In genomic region chr15:102091063-102091679, GRCm38 (mm10) we compare ENCODE assay signal across 14 mouse cellular contexts. TPM values are rescaled to one million over a fixed set of nuclear protein-coding genes. Genes with fewer than 3 reads are reported as not detected.
DNase-seq lines count a peak whose midpoint lies in the region; ATAC-seq and TF ChIP-seq lines count a peak whose summit lies in the region.
"Had no signal": no experiment of that assay in that cellular context is flagged by ENCODE, and none has a peak within 500 bp of the region (broad histone marks: within the 10 kb centered on the region; RNA-seq: fewer than 3 reads in every experiment).

No protein-coding gene starts in this region.

- DNase-seq in adrenal gland, postnatal 25 days: peak; percentile 50
- DNase-seq in liver, postnatal 0 days: no peak
- no peak for DNase-seq in spleen, postnatal 36 days (ENCODE audit: low spot score in 2 of 2)
- DNase-seq in cerebellum, postnatal 4 days (ENCODE audit: low spot score in 2 of 2): no peak
- DNase-seq: kidney, postnatal 14 days; thymus, postnatal 4 days had no signal

- ATAC-seq in heart, embryonic 14.5 days (ENCODE audit: insufficient number of reproducible peaks, insufficient read depth, low FRiP score, low read depth): peak; percentile 26; the same call in 1 of the 2 replicates
- ATAC-seq in heart, embryonic 12.5 days (ENCODE audit: insufficient number of reproducible peaks, low FRiP score): no peak; the same call in 1 of the 2 replicates
- ATAC-seq in CD4-positive, CD25-positive, alpha-beta regulatory T cell, adult 4 months: peak; percentile 53
- ATAC-seq in liver, postnatal 0 days: peak; percentile 40; the same call in 1 of the 2 replicates
- no peak for ATAC-seq in inflammation-experienced regulatory T-cells, adult 6 months

- H3K9me3 ChIP-seq in heart, embryonic 14.5 days (ENCODE audit: control insufficient read depth, low read length): no peaks in the 10 kb centered on the region
- no peaks in the 10 kb centered on the region for H3K9me3 ChIP-seq in heart, embryonic 12.5 days (replicated peaks)
- no peaks in the 10 kb centered on the region for H3K9me3 ChIP-seq in liver, postnatal 0 days (ENCODE audit: low read length)
- H3K9me3 ChIP-seq: heart, embryonic 10.5 days; hindbrain, embryonic 12.5 days; neural tube, embryonic 13.5 days had no signal

- H3K36me3 ChIP-seq in heart, embryonic 14.5 days (ENCODE audit: control insufficient read depth, insufficient read depth, low read length): peaks cover 100% of the 10 kb centered on the region
- H3K36me3 ChIP-seq in heart, embryonic 12.5 days: peaks cover 98% of the 10 kb centered on the region
- H3K36me3 ChIP-seq in liver, postnatal 0 days (replicated peaks; ENCODE audit: insufficient read depth, low read length): peaks cover 93% of the 10 kb centered on the region

- H3K27me3 ChIP-seq in heart, embryonic 14.5 days (ENCODE audit: control insufficient read depth, insufficient read depth, low read length): no peaks in the 10 kb centered on the region
- no peaks in the 10 kb centered on the region for H3K27me3 ChIP-seq in heart, embryonic 12.5 days (replicated peaks)
- H3K27me3 ChIP-seq in liver, postnatal 0 days (ENCODE audit: insufficient read depth, low read length): no peaks in the 10 kb centered on the region
- H3K27me3 ChIP-seq: hindbrain, embryonic 12.5 days; neural tube, embryonic 13.5 days had no signal

- no peak overlapping the region for H3K27ac ChIP-seq in heart, embryonic 14.5 days (replicated peaks in 1 of 2; ENCODE audit: control insufficient read depth in 1 of 2, insufficient read depth in 1 of 2, low read depth in 2 of 2, low read length in 2 of 2)
- no peak overlapping the region for H3K27ac ChIP-seq in heart, embryonic 12.5 days (ENCODE audit: poor library complexity, severe bottlenecking)
- 0 out of 2 replicates have a peak overlapping the region, but pooled peaks have one; percentile 44 for H3K27ac ChIP-seq in liver, postnatal 0 days (ENCODE audit: low read depth)
- H3K27ac ChIP-seq: heart, embryonic 10.5 days; hindbrain, embryonic 12.5 days; liver, embryonic 14.5 days; neural tube, embryonic 13.5 days had no signal

- TF ChIP-seq CTCF in liver, postnatal 0 days (IDR thresholded peaks at IDR 0.05; ENCODE audit: low read depth): no peak

- 68% methylated on average over 12 of the region's 12 CpGs for WGBS in heart, embryonic 14.5 days
- WGBS in heart, embryonic 12.5 days: 64% methylated on average over 12 of the region's 12 CpGs
- 53% methylated on average over 12 of the region's 12 CpGs for WGBS in liver, postnatal 0 days (ENCODE audit: insufficient replicate concordance)

- no peak overlapping the region for H3K9ac ChIP-seq in heart, embryonic 14.5 days (ENCODE audit: low read length)
- no peak overlapping the region for H3K9ac ChIP-seq in heart, embryonic 12.5 days
- H3K9ac ChIP-seq in liver, postnatal 0 days (replicated peaks): no peak overlapping the region
- H3K9ac ChIP-seq: hindbrain, embryonic 12.5 days; liver, embryonic 14.5 days; neural tube, embryonic 13.5 days had no signal

- no peak for TF ChIP-seq EP300 in liver, postnatal 0 days (IDR thresholded peaks at IDR 0.05; ENCODE audit: low read depth)

- H3K4me3 ChIP-seq in heart, embryonic 14.5 days (ENCODE audit: control insufficient read depth in 1 of 2, insufficient read depth in 1 of 2, low read depth in 1 of 2, low read length in 2 of 2): no peak overlapping the region
- H3K4me3 ChIP-seq in heart, embryonic 12.5 days: no peak overlapping the region
- no peak overlapping the region for H3K4me3 ChIP-seq in liver, postnatal 0 days (ENCODE audit: low read depth, low read length)
- H3K4me3 ChIP-seq: heart, embryonic 10.5 days; hindbrain, embryonic 12.5 days; neural tube, embryonic 13.5 days had no signal

- no peaks in the 10 kb centered on the region; a peak in 1 of 4 replicates for H3K4me1 ChIP-seq in heart, embryonic 14.5 days (ENCODE audit: control insufficient read depth in 2 of 2, insufficient read depth in 2 of 2, low read length in 2 of 2)
- 0 out of 2 replicates have a peak, but pooled peaks cover 2% of the 10 kb centered on the region for H3K4me1 ChIP-seq in heart, embryonic 12.5 days (replicated peaks)
- H3K4me1 ChIP-seq in liver, postnatal 0 days (ENCODE audit: insufficient read depth): peaks cover 2% of the 10 kb centered on the region; the same call in 1 of the 2 replicates
- H3K4me1 ChIP-seq: heart, embryonic 10.5 days; hindbrain, embryonic 12.5 days; neural tube, embryonic 13.5 days had no signal

- no peak overlapping the region for H3K4me2 ChIP-seq in heart, embryonic 14.5 days (ENCODE audit: low read length)
- no peak overlapping the region for H3K4me2 ChIP-seq in heart, embryonic 12.5 days
- no peak overlapping the region; the same call in 1 of the 2 replicates for H3K4me2 ChIP-seq in liver, postnatal 0 days (ENCODE audit: low read depth, low read length)
- H3K4me2 ChIP-seq: hindbrain, embryonic 12.5 days; neural tube, embryonic 13.5 days had no signal

RNA-seq across cellular contexts. Expression of gene Tns2, which starts 9.0 kb away (rescaled TPM):
- 27.2 and 30.1 TPM in 2 replicates for polyA plus RNA-seq in heart, embryonic 14.5 days (2014; fragmentation: Nextera tagmentation; extraction: Ambion mirVana)
- polyA plus RNA-seq in heart, embryonic 12.5 days (2016; fragmentation: Nextera tagmentation; extraction: Ambion mirVana): 35.3 and 38.7 TPM in 2 replicates
- 1 to 10 TPM; 1.1 to 2.3 TPM for polyA plus RNA-seq in CD4-positive, CD25-positive, alpha-beta regulatory T cell, adult 4 months (2017; shearing (Covaris generic))
- total RNA-seq in adrenal gland, postnatal 25 days (2021): 75.2 and 78.7 TPM in 2 replicates
- polyA plus RNA-seq in liver, postnatal 0 days (2015; fragmentation: Nextera tagmentation; extraction: Ambion mirVana): 9.2 TPM in 2 replicates
- 1 to 10 TPM; 3.3 to 4.2 (median 3.8) TPM for polyA plus RNA-seq in inflammation-experienced regulatory T-cells, adult 6 months (2017; shearing (Covaris generic))

RNA-seq across cellular contexts. Expression of gene Eif4b, which starts 17.6 kb away (rescaled TPM):
- 70.8 and 78.0 TPM in 2 replicates for polyA plus RNA-seq in heart, embryonic 14.5 days (2014; fragmentation: Nextera tagmentation; extraction: Ambion mirVana)
- 79.9 and 80.2 TPM in 2 replicates for polyA plus RNA-seq in heart, embryonic 12.5 days (2016; fragmentation: Nextera tagmentation; extraction: Ambion mirVana)
- polyA plus RNA-seq in CD4-positive, CD25-positive, alpha-beta regulatory T cell, adult 4 months (2017; shearing (Covaris generic)): 100 to 1,000 TPM; 123 to 189 TPM
- 244 and 270 TPM in 2 replicates for total RNA-seq in adrenal gland, postnatal 25 days (2021)
- 30.9 and 32.2 TPM in 2 replicates for polyA plus RNA-seq in liver, postnatal 0 days (2015; fragmentation: Nextera tagmentation; extraction: Ambion mirVana)
- 100 to 1,000 TPM in 2 of 3 experiments, 10 to 100 TPM in 1; 90.5 to 131 (median 129) TPM for polyA plus RNA-seq in inflammation-experienced regulatory T-cells, adult 6 months (2017; shearing (Covaris generic))

RNA-seq across cellular contexts. Expression of gene Spryd3, which starts 44.9 kb away (rescaled TPM):
- 12.0 and 12.4 TPM in 2 replicates for polyA plus RNA-seq in heart, embryonic 14.5 days (2014; fragmentation: Nextera tagmentation; extraction: Ambion mirVana)
- 19.8 and 20.9 TPM in 2 replicates for polyA plus RNA-seq in heart, embryonic 12.5 days (2016; fragmentation: Nextera tagmentation; extraction: Ambion mirVana)
- 10 to 100 TPM; 28.8 to 65.3 TPM for polyA plus RNA-seq in CD4-positive, CD25-positive, alpha-beta regulatory T cell, adult 4 months (2017; shearing (Covaris generic))
- 29.4 and 40.3 TPM in 2 replicates for total RNA-seq in adrenal gland, postnatal 25 days (2021)
- polyA plus RNA-seq in liver, postnatal 0 days (2015; fragmentation: Nextera tagmentation; extraction: Ambion mirVana): 9.2 and 10.0 TPM in 2 replicates
- 10 to 100 TPM; 32.1 to 44.8 (median 33.6) TPM for polyA plus RNA-seq in inflammation-experienced regulatory T-cells, adult 6 months (2017; shearing (Covaris generic))

RNA-seq across cellular contexts. Expression of gene Igfbp6, which starts 53.0 kb away (rescaled TPM):
- polyA plus RNA-seq in heart, embryonic 14.5 days (2014; fragmentation: Nextera tagmentation; extraction: Ambion mirVana): 6.5 and 7.7 TPM in 2 replicates
- 1.7 and 2.5 TPM in 2 replicates for polyA plus RNA-seq in heart, embryonic 12.5 days (2016; fragmentation: Nextera tagmentation; extraction: Ambion mirVana)
- under 1 TPM in 1 of 2 experiments, not detected in 1; 0.60 TPM for polyA plus RNA-seq in CD4-positive, CD25-positive, alpha-beta regulatory T cell, adult 4 months (2017; shearing (Covaris generic))
- 17.1 and 17.2 TPM in 2 replicates for total RNA-seq in adrenal gland, postnatal 25 days (2021)
- polyA plus RNA-seq in liver, postnatal 0 days (2015; fragmentation: Nextera tagmentation; extraction: Ambion mirVana): 4.8 and 5.9 TPM in 2 replicates
- polyA plus RNA-seq in inflammation-experienced regulatory T-cells, adult 6 months (2017; shearing (Covaris generic)): under 1 TPM in 1 of 3 experiments, not detected in 2; 0.33 TPM
- polyA plus RNA-seq: hindbrain, embryonic 12.5 days had no signal

RNA-seq across cellular contexts. Expression of gene Soat2, which starts 59.2 kb away (rescaled TPM):
- polyA plus RNA-seq in heart, embryonic 14.5 days (2014; fragmentation: Nextera tagmentation; extraction: Ambion mirVana): 0.20 and 0.32 TPM in 2 replicates
- 0.87 and 1.2 TPM in 2 replicates for polyA plus RNA-seq in heart, embryonic 12.5 days (2016; fragmentation: Nextera tagmentation; extraction: Ambion mirVana)
- polyA plus RNA-seq in CD4-positive, CD25-positive, alpha-beta regulatory T cell, adult 4 months (2017; shearing (Covaris generic)): 1 to 10 TPM in 1 of 2 experiments, under 1 TPM in 1; 0.69 to 1.0 TPM
- total RNA-seq in adrenal gland, postnatal 25 days (2021): 0.55 and 1.2 TPM in 2 replicates
- polyA plus RNA-seq in liver, postnatal 0 days (2015; fragmentation: Nextera tagmentation; extraction: Ambion mirVana): 10.9 and 13.6 TPM in 2 replicates
- polyA plus RNA-seq in inflammation-experienced regulatory T-cells, adult 6 months (2017; shearing (Covaris generic)): 1 to 10 TPM in 2 of 3 experiments, under 1 TPM in 1; 0.94 to 4.9 (median 1.3) TPM

Comparison
In these comparisons a context has a peak if more than half of its experiments do, and no peak if none do; other contexts are left out.
1. ATAC-seq: peak in heart, embryonic 14.5 days (single experiment), CD4-positive, CD25-positive, alpha-beta regulatory T cell, adult 4 months (single experiment) and liver, postnatal 0 days (single experiment); none in heart, embryonic 12.5 days (single experiment) and inflammation-experienced regulatory T-cells, adult 6 months (single experiment).